8 mouse cellular contexts compared by ENCODE assay signal in genomic region chr14:55585566-55585960, GRCm38 (mm10). TPM values are rescaled to one million over a fixed set of nuclear protein-coding genes. Genes with fewer than 3 reads are reported as not detected.
DNase-seq lines count a peak whose midpoint lies in the region; ATAC-seq and TF ChIP-seq lines count a peak whose summit lies in the region.

No protein-coding gene starts in this region.

- no peak for TF ChIP-seq CTCF in liver, embryonic 14.5 days (IDR thresholded peaks at IDR 0.05; ENCODE audit: low read depth)

- no peak for DNase-seq in heart, adult 8-10 months (ENCODE audit: low spot score)
- no peak for DNase-seq in ES-E14 (ENCODE audit: low read depth, low spot score)
- DNase-seq in liver, embryonic 14.5 days (ENCODE audit: low read depth in 3 of 3, low spot score in 3 of 3), result peak in 2 of 3 experiments; percentile 48 to 57
- DNase-seq in layer of hippocampus, adult 11-12 months (ENCODE audit: low spot score), result no peak
- no peak for DNase-seq in gastrocnemius, postnatal 36 days
- DNase-seq in layer of hippocampus, postnatal 10 days (ENCODE audit: low spot score in 2 of 2), result no peak

- no peak for ATAC-seq in heart, embryonic 15.5 days (replicated peaks; ENCODE audit: insufficient number of reproducible peaks, insufficient read depth, low FRiP score, low read depth)
- ATAC-seq in forebrain, embryonic 13.5 days, result no peak
- ATAC-seq in liver, embryonic 14.5 days (ENCODE audit: insufficient read depth), result peak; percentile 70

- peak overlapping the region; percentile 89 for H3K4me2 ChIP-seq in heart, embryonic 15.5 days
- peak overlapping the region; percentile 70 for H3K4me2 ChIP-seq in forebrain, embryonic 13.5 days
- H3K4me2 ChIP-seq in liver, embryonic 14.5 days (ENCODE audit: low read depth), result peak overlapping the region; percentile 99

- H3K36me3 ChIP-seq in heart, embryonic 15.5 days, result peaks cover 18% of the 10 kb centered on the region; the same call in 1 of the 2 replicates
- peaks cover 8% of the 10 kb centered on the region; the same call in 1 of the 2 replicates for H3K36me3 ChIP-seq in ES-E14 (ENCODE audit: control insufficient read depth, insufficient read depth, low read length, poor library complexity, severe bottlenecking)
- H3K36me3 ChIP-seq in forebrain, embryonic 13.5 days (ENCODE audit: poor library complexity, severe bottlenecking), result peaks cover 30% of the 10 kb centered on the region
- peaks cover 5% of the 10 kb centered on the region for H3K36me3 ChIP-seq in liver, embryonic 14.5 days (replicated peaks; ENCODE audit: control insufficient read depth, insufficient read depth, low read depth)

- H3K27me3 ChIP-seq in heart, embryonic 15.5 days, result no peaks in the 10 kb centered on the region
- no peaks in the 10 kb centered on the region for H3K27me3 ChIP-seq in forebrain, embryonic 13.5 days
- H3K27me3 ChIP-seq in liver, embryonic 14.5 days (ENCODE audit: control insufficient read depth, insufficient read depth, low read length), result no peaks in the 10 kb centered on the region

- H3K9ac ChIP-seq in heart, embryonic 15.5 days, result no peak overlapping the region
- H3K9ac ChIP-seq in ES-E14 (ENCODE audit: insufficient read depth, low read depth, low read length, poor library complexity, severe bottlenecking), result peak overlapping the region; percentile 26; the same call in 1 of the 2 replicates
- no peak overlapping the region for H3K9ac ChIP-seq in forebrain, embryonic 13.5 days
- H3K9ac ChIP-seq in liver, embryonic 14.5 days (replicated peaks), result peak overlapping the region; percentile 84

- H3K4me1 ChIP-seq in heart, embryonic 15.5 days (replicated peaks), result peaks cover 23% of the 10 kb centered on the region
- peaks cover 0 to 16% of the 10 kb centered on the region in 2 experiments; a peak in 2 of 4 replicates for H3K4me1 ChIP-seq in ES-E14 (ENCODE audit: control insufficient read depth in 2 of 2, insufficient read depth in 2 of 2, low read length in 2 of 2, poor library complexity in 1 of 2)
- H3K4me1 ChIP-seq in forebrain, embryonic 13.5 days, result peaks cover 25% of the 10 kb centered on the region
- H3K4me1 ChIP-seq in liver, embryonic 14.5 days (replicated peaks; ENCODE audit: control insufficient read depth in 2 of 2, insufficient read depth in 2 of 2, low read length in 1 of 2), result peaks cover 33 to 35% of the 10 kb centered on the region in 2 experiments

- peak overlapping the region; percentile 83 for H3K27ac ChIP-seq in heart, embryonic 15.5 days
- no peak overlapping the region for H3K27ac ChIP-seq in ES-E14 (ENCODE audit: insufficient read depth, low read depth, low read length, poor library complexity, severe bottlenecking)
- H3K27ac ChIP-seq in forebrain, embryonic 13.5 days, result no peak overlapping the region
- H3K27ac ChIP-seq in liver, embryonic 14.5 days, result peak overlapping the region; percentile 98

- in situ Hi-C loops in ES-E14 (cut with MboI; ENCODE audit: low sequenced_read_pairs in 2 of 2, unreplicated experiment in 2 of 2), result no loop called here

- TF ChIP-seq EP300 in liver, embryonic 14.5 days (IDR thresholded peaks at IDR 0.05; ENCODE audit: low read depth), result 0 out of 2 replicates have a peak, but pooled peaks have one; percentile 22

- intact Hi-C loops in gastrocnemius, postnatal 36 days (cut with DNase I), result no loop called here

- WGBS in heart, embryonic 15.5 days, result 47% methylated on average over 6 of the region's 6 CpGs
- 65% methylated on average over 6 of the region's 6 CpGs for WGBS in forebrain, embryonic 13.5 days
- WGBS in liver, embryonic 14.5 days (ENCODE audit: insufficient replicate concordance), result 8% methylated on average over 6 of the region's 6 CpGs

- no peaks in the 10 kb centered on the region for H3K9me3 ChIP-seq in heart, embryonic 15.5 days (replicated peaks)
- no peaks in the 10 kb centered on the region for H3K9me3 ChIP-seq in ES-E14 (ENCODE audit: control insufficient read depth, insufficient read depth, low read depth, low read length)
- H3K9me3 ChIP-seq in forebrain, embryonic 13.5 days (replicated peaks), result no peaks in the 10 kb centered on the region
- H3K9me3 ChIP-seq in liver, embryonic 14.5 days (ENCODE audit: control insufficient read depth, low read length), result no peaks in the 10 kb centered on the region

- peak overlapping the region; percentile 69; the same call in 1 of the 2 replicates for H3K4me3 ChIP-seq in heart, embryonic 15.5 days
- peak overlapping the region in 1 of 2 experiments; percentile 89; a peak in 2 of 4 replicates for H3K4me3 ChIP-seq in ES-E14 (ENCODE audit: insufficient read depth in 1 of 2, low read depth in 1 of 2, low read length in 2 of 2, poor library complexity in 1 of 2, severe bottlenecking in 1 of 2)
- H3K4me3 ChIP-seq in forebrain, embryonic 13.5 days, result no peak overlapping the region
- H3K4me3 ChIP-seq in liver, embryonic 14.5 days (ENCODE audit: insufficient read depth in 1 of 2, low read depth in 2 of 2, low read length in 2 of 2), result peak overlapping the region; percentile 19 to 70

TF ChIP-seq in ES-E14, 5 proteins besides CTCF, POLR2A, EP300 and RAD21:
- no peak for TF ChIP-seq ZC3H11A (IDR thresholded peaks at IDR 0.05; ENCODE audit: borderline replicate concordance, low read depth, low read length)
- TF ChIP-seq HCFC1 (IDR thresholded peaks at IDR 0.05; ENCODE audit: borderline replicate concordance, insufficient read depth, low read length), result no peak
- TF ChIP-seq ZNF384 (IDR thresholded peaks at IDR 0.05; ENCODE audit: low read depth, low read length), result no peak
- no peak for TF ChIP-seq MAFK (IDR thresholded peaks at IDR 0.05; ENCODE audit: insufficient read depth, low read depth, low read length)
- TF ChIP-seq CHD2 (IDR thresholded peaks at IDR 0.05; ENCODE audit: low read depth, low read length), result no peak

RNA-seq across cellular contexts. Expression of gene Emc9, which starts 0.5 kb away (rescaled TPM):
- 21.2 and 21.6 TPM in 2 replicates for polyA plus RNA-seq in heart, embryonic 15.5 days (2015; fragmentation: Nextera tagmentation; extraction: Ambion mirVana)
- total RNA-seq in heart, adult 8-10 months (2022), result 10 to 100 TPM; 65.0 to 75.0 (median 68.2) TPM
- 4.9 and 9.2 TPM in 2 replicates for total RNA-seq in ES-E14 (2012; rRNA removed)
- 8.2 and 8.8 TPM in 2 replicates for polyA plus RNA-seq in forebrain, embryonic 13.5 days (2015; fragmentation: Nextera tagmentation; extraction: Ambion mirVana)
- polyA plus RNA-seq in liver, embryonic 14.5 days (2012; rRNA removed), result 19.2 and 20.3 TPM in 2 replicates
- 32.8 and 33.0 TPM in 2 replicates for polyA plus RNA-seq in liver, embryonic 14.5 days (2014; fragmentation: Nextera tagmentation; extraction: Ambion mirVana)
- 10 to 100 TPM; 29.6 to 34.6 TPM for total RNA-seq in gastrocnemius, postnatal 36 days (2021)
- total RNA-seq in layer of hippocampus, postnatal 10 days (2021), result 10 to 100 TPM; 50.2 to 54.6 TPM

RNA-seq across cellular contexts. Expression of gene Psme2, which starts 5.3 kb away (rescaled TPM):
- 203 and 215 TPM in 2 replicates for polyA plus RNA-seq in heart, embryonic 15.5 days (2015; fragmentation: Nextera tagmentation; extraction: Ambion mirVana)
- total RNA-seq in heart, adult 8-10 months (2022), result 100 to 1,000 TPM in 3 of 4 experiments, 10 to 100 TPM in 1; 92.6 to 112 (median 108) TPM
- total RNA-seq in ES-E14 (2012; rRNA removed), result 44.0 and 74.3 TPM in 2 replicates
- 200 and 206 TPM in 2 replicates for polyA plus RNA-seq in forebrain, embryonic 13.5 days (2015; fragmentation: Nextera tagmentation; extraction: Ambion mirVana)
- 36.2 and 56.0 TPM in 2 replicates for polyA plus RNA-seq in liver, embryonic 14.5 days (2012; rRNA removed)
- 181 and 190 TPM in 2 replicates for polyA plus RNA-seq in liver, embryonic 14.5 days (2014; fragmentation: Nextera tagmentation; extraction: Ambion mirVana)
- total RNA-seq in gastrocnemius, postnatal 36 days (2021), result 10 to 100 TPM; 55.2 to 59.5 TPM
- 10 to 100 TPM; 54.0 to 62.7 TPM for total RNA-seq in layer of hippocampus, postnatal 10 days (2021)

RNA-seq across cellular contexts. Expression of gene Rnf31, which starts 5.9 kb away (rescaled TPM):
- polyA plus RNA-seq in heart, embryonic 15.5 days (2015; fragmentation: Nextera tagmentation; extraction: Ambion mirVana), result 15.8 and 17.4 TPM in 2 replicates
- 10 to 100 TPM; 23.9 to 29.1 (median 26.9) TPM for total RNA-seq in heart, adult 8-10 months (2022)
- 13.1 and 33.7 TPM in 2 replicates for total RNA-seq in ES-E14 (2012; rRNA removed)
- 13.3 and 22.0 TPM in 2 replicates for polyA plus RNA-seq in forebrain, embryonic 13.5 days (2015; fragmentation: Nextera tagmentation; extraction: Ambion mirVana)
- 6.2 and 6.5 TPM in 2 replicates for polyA plus RNA-seq in liver, embryonic 14.5 days (2012; rRNA removed)
- polyA plus RNA-seq in liver, embryonic 14.5 days (2014; fragmentation: Nextera tagmentation; extraction: Ambion mirVana), result 6.6 and 7.6 TPM in 2 replicates
- total RNA-seq in gastrocnemius, postnatal 36 days (2021), result 10 to 100 TPM; 18.8 to 19.6 TPM
- total RNA-seq in layer of hippocampus, postnatal 10 days (2021), result 10 to 100 TPM; 35.6 to 37.2 TPM

RNA-seq across cellular contexts. Expression of gene Psme1, which starts 7.6 kb away (rescaled TPM):
- polyA plus RNA-seq in heart, embryonic 15.5 days (2015; fragmentation: Nextera tagmentation; extraction: Ambion mirVana), result 206 and 216 TPM in 2 replicates
- 100 to 1,000 TPM; 273 to 297 (median 284) TPM for total RNA-seq in heart, adult 8-10 months (2022)
- 32.8 and 59.5 TPM in 2 replicates for total RNA-seq in ES-E14 (2012; rRNA removed)
- 154 and 156 TPM in 2 replicates for polyA plus RNA-seq in forebrain, embryonic 13.5 days (2015; fragmentation: Nextera tagmentation; extraction: Ambion mirVana)
- polyA plus RNA-seq in liver, embryonic 14.5 days (2012; rRNA removed), result 32.0 and 51.1 TPM in 2 replicates
- 99.9 and 103 TPM in 2 replicates for polyA plus RNA-seq in liver, embryonic 14.5 days (2014; fragmentation: Nextera tagmentation; extraction: Ambion mirVana)
- 10 to 100 TPM; 67.4 to 69.7 TPM for total RNA-seq in gastrocnemius, postnatal 36 days (2021)
- 10 to 100 TPM; 87.3 to 91.8 TPM for total RNA-seq in layer of hippocampus, postnatal 10 days (2021)

RNA-seq across cellular contexts. Expression of gene Fitm1, which starts 10.1 kb away (rescaled TPM):
- 80.5 and 81.7 TPM in 2 replicates for polyA plus RNA-seq in heart, embryonic 15.5 days (2015; fragmentation: Nextera tagmentation; extraction: Ambion mirVana)
- 100 to 1,000 TPM; 165 to 203 (median 175) TPM for total RNA-seq in heart, adult 8-10 months (2022)
- 0.71 and 1.6 TPM in 2 replicates for total RNA-seq in ES-E14 (2012; rRNA removed)
- polyA plus RNA-seq in forebrain, embryonic 13.5 days (2015; fragmentation: Nextera tagmentation; extraction: Ambion mirVana), result not detected in 2 replicates
- polyA plus RNA-seq in liver, embryonic 14.5 days (2012; rRNA removed), result 0.19 and 0.38 TPM in 2 replicates
- 0.37 and 0.58 TPM in 2 replicates for polyA plus RNA-seq in liver, embryonic 14.5 days (2014; fragmentation: Nextera tagmentation; extraction: Ambion mirVana)
- total RNA-seq in gastrocnemius, postnatal 36 days (2021), result 100 to 1,000 TPM; 296 to 299 TPM
- not detected for total RNA-seq in layer of hippocampus, postnatal 10 days (2021)

Comparison
In these comparisons a context has a peak if more than half of its experiments do, and no peak if none do; other contexts are left out.
1. H3K27ac ChIP-seq: peak in heart, embryonic 15.5 days (single experiment) and liver, embryonic 14.5 days (single experiment); none in ES-E14 (single experiment) and forebrain, embryonic 13.5 days (single experiment).
2. H3K9ac ChIP-seq: peak in ES-E14 (single experiment) and liver, embryonic 14.5 days (single experiment); none in heart, embryonic 15.5 days (single experiment) and forebrain, embryonic 13.5 days (single experiment).
3. DNase-seq: peak in liver, embryonic 14.5 days (2 of 3); none in heart, adult 8-10 months (single experiment), ES-E14 (single experiment), layer of hippocampus, adult 11-12 months (single experiment), gastrocnemius, postnatal 36 days (0 of 2) and layer of hippocampus, postnatal 10 days (0 of 2).
4. Peak in every context shown above with its lines, with median percentiles within 50 percentile points of each other: H3K4me2 ChIP-seq.